Mouse (Mus musculus): ENCODE measurements at regions not wholly inside any gene's neighbourhood (a gene's known extent, or its start where the extent isn't known, plus 50 kb on each side); places are given as distances from the start of the nearest gene placed in this dataset.

DNA sequence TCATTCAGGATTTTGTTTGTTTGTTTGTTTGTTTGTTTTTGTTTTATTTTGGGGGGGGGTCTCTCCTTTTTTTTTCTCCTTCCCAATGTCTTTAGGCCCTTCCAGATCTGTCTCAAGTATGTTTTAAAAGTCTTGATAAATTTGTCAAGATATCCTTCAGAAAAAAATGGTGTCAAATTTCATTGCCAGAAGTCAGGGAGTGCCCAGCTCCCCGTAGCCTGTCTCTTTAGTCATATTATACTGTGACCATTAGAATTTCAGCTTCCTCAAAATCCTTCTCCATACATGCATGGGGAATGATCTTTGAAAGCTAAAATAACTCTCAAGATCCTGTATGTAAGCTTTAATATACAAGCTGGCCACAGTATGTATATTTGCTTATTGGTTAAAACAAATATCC lies 134.3 kb upstream of the Lpp start:
- no peak for DNase-seq (ENCODE audit: low spot score in 2 of 2)

DNA sequence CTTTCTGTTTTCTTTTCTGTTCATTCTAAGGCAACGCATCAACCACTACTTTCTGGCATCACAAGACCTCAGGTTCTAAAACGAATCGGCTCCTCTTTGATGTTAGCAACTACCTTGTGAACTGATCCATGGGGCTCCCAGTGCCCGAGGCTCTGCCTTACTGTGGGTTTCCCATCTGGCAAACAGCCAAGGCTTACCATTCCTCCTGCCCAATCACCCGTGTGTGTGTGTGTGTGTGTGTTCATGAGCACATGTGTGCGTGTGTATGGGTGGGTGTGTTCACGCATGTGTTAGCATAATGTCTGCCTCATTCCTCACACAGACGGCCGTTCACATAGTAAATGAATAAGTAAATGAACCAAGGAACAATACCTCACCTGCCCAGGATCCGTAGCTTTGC lies 138.3 kb upstream of the Lpp start:
- no peak for DNase-seq (ENCODE audit: low spot score in 2 of 2)

DNA sequence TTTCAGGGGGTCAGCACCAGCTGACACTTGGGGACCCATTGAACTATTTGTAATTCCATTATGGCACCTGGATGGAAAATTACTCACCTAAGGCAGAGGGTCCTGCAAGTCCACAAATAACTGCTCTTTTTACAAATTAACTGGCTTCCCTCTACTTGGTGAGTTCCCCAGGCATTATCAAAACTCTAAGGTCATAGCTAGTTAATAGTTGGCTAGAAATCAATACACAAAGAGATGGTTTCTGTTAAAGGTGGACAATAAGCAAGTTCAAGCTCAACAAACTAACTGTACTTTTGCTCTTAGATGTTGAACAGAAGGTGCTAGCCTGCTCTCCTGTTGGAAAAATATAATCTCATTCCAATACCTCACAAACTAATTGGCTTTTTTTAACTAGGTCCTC lies 138.7 kb upstream of the Lpp start:
- DNase-seq (ENCODE audit: low spot score in 2 of 2), result no peak

- DNase-seq (ENCODE audit: low spot score in 2 of 2), result no peak
Measured at GRCm38 (mm10) chr16:24254143-24254542, 139.2 kb upstream of the Lpp start.

DNA sequence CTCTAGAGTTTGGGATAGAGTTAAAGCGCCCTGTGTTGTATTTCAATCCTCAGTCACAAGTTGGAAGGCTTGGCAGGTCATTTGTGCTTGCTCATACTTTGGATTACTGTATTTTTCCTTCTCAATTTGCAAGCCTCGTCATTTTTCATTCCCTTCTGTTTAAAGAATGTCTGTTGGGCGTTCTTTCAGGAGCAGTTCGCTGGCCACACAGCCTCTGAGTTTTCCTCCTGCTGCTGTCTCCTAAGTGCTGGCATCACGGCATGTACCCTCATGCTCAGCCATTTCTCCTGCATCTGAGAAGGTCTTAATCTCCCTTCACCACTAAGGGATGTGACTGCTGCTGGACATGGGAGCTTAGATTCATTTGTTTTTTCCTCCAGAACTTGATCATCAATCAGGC lies 146.0 kb upstream of the Lpp start:
- DNase-seq (ENCODE audit: low spot score in 2 of 2), result no peak

GRCm38 (mm10) chr16:24238075-24238555 lies 155.2 kb upstream of the Lpp start:
- DNase-seq (ENCODE audit: low spot score in 2 of 2), result peak; percentile 16 to 32

DNA sequence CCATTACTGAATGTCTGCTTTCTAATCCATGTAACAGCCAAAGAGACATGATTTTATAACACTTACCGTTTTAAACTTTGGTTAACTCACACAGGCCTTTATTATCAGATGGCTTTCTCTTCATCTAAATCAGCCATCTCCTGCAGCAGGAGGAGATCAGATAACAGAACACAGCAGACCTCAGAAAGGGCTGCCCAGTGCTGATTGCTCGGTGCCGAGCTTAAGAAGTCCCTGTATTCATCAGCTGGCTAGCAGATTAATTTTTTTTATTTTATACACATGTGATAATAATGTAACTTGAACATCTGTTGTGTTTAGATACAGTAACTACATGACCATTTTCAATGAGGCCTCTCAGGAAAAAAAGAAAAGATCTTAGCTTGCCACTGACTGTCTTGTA lies 155.9 kb upstream of the Lpp start:
- no peak for DNase-seq (ENCODE audit: low spot score in 2 of 2)

DNA sequence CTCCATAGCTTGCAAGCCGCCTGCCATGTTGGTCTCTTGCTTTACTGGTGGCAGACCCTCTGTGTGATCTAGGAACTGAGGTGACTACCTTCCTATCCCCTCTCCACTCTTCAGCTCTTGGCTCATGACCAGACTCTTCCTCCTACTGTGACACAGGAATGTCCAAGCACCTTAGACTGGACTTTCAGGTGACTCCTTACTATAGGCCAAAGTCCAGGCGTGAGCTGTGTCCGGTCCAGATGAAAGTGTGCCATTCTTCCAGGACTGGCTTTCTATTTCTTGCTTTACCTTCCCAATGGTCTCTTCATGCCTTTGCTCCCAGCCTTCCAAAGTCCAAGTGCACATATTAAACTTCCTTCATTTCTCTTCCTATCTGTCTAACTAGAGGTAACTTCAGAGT lies 156.3 kb upstream of the Lpp start:
- DNase-seq (ENCODE audit: low spot score in 2 of 2), result no peak

DNA sequence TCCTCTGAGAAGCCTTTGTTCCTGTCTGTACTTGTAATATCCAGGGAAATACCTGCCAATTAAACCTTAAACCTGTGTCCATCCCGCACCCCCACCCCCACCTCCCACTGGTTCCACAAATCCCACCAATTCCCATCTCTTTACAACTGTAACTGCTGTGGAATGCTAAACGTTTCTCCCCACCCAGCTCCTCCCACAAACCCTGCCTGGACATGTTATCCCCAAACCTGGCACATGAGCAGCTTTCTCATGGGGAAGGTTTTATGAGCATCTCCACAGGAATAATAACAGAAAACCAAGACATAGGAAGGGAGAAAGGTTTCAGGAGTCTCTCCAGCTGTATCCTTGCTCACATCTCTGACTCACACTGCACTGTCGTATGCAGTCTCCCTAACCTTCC lies 156.8 kb upstream of the Lpp start:
- no peak for DNase-seq (ENCODE audit: low spot score in 2 of 2)

DNA sequence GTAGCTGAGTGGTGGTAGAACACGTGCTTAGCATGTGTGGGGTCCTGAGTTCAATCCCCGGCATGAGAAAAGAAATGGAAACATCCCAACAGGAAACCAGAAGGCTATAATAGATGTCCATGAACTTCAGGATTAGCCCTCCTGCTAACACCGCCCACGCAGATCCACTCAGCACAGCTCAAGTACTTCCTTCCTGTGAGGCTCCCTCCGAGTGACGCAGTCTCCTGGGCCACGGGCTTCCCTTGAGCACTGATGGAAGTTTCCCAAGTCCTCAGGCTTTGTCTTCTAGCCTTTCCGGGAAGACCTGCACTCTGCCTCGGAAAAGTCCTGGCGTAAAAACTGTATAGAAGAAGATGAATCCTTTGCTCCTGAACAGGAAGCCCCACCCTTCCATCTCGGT lies 158.5 kb upstream of the Lpp start:
- DNase-seq (ENCODE audit: low spot score in 2 of 2), result no peak

- DNase-seq (ENCODE audit: low spot score in 2 of 2), result no peak
Measured at GRCm38 (mm10) chr16:24232001-24232530, 161.2 kb upstream of the Lpp start.

GRCm38 (mm10) chr16:24231506-24231905 lies 161.8 kb upstream of the Lpp start:
- peak; percentile 10 to 21 for DNase-seq (ENCODE audit: low spot score in 2 of 2)

GRCm38 (mm10) chr16:24229002-24229607 lies 164.2 kb upstream of the Lpp start:
- DNase-seq (ENCODE audit: low spot score in 2 of 2), result no peak

GRCm38 (mm10) chr16:24225897-24226296 lies 167.4 kb upstream of the Lpp start:
- DNase-seq (ENCODE audit: low spot score in 2 of 2), result no peak

- DNase-seq (ENCODE audit: low spot score in 2 of 2), result no peak
Measured at GRCm38 (mm10) chr16:24225090-24225489, 168.2 kb upstream of the Lpp start.

DNA sequence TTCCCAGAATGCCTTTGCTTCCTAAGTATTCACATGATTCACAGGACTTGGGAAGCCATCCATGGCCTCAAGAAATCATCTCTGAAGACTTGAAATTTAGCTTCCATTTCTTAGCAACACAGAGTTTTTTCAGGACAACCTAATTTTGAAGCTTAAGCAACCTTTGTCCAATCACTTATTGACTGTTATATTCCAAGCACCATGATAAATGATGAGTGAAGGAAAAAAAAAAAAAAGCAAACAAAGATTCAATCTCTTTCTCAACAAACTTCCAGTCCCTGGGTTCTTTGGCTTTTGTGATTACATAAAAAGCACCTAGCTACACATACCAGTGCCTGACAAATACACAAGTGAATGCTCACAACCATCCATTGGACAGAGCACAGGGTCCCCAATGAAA lies 169.4 kb upstream of the Lpp start:
- DNase-seq (ENCODE audit: low spot score in 2 of 2), result no peak

- no peak for DNase-seq (ENCODE audit: low spot score in 2 of 2)
Measured at GRCm38 (mm10) chr16:24223527-24223880, 169.8 kb upstream of the Lpp start.

GRCm38 (mm10) chr16:24222759-24223526 lies 170.4 kb upstream of the Lpp start:
- DNase-seq (ENCODE audit: low spot score in 2 of 2), result no peak

- no peak for DNase-seq (ENCODE audit: low spot score in 2 of 2)
Measured at GRCm38 (mm10) chr16:24221992-24222391, 171.3 kb upstream of the Lpp start.

- DNase-seq (ENCODE audit: low spot score in 2 of 2), result no peak
Measured at GRCm38 (mm10) chr16:24220613-24221012, 172.7 kb upstream of the Lpp start.

DNA sequence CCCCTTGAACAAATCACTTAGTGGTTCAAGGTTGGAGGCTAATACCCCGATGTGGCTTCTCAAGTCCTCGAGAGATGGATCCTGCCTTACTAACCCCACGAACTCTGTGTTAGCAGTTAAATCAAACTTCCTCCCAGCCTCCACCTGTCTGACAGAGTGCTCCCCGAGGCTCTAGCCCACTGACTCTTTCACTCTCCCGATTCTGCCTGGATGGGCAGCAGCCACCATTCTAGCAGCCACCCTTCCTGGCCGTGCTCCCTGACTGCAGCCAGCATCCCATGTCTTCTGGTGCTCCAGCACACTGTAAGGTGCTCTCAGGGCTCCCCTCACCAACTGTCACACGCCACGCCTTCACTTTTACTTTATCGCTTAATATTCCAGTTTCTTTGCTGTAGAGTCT lies 173.6 kb upstream of the Lpp start:
- no peak for DNase-seq (ENCODE audit: low spot score in 2 of 2)

DNA sequence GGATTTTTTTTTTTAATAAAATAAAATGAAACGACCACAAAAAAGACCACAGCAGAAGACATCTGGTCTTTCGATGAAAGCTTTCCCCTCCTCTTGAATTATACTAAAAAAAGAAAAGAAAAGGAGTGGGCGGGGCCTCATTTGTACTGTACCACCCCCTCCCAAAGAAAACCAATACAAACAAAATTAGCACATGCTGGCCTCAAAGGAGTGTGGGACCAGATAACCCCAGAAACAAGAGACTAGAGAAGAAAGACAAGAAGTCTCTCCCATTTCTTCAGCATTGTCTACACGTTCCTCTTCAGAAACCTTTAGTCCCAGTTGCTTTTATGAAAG lies 174.5 kb upstream of the Lpp start:
- no peak for DNase-seq (ENCODE audit: low spot score in 2 of 2)

All from layer of hippocampus, postnatal 10 days (tissue).